Mouse (Mus musculus) brain, embryonic 14.5 days (tissue): Measurements from ENCODE around the gene B130006D01Rik. TPM values are rescaled to one million over a fixed set of nuclear protein-coding genes. Genes with fewer than 3 reads are reported as not detected.
"Not testable (repeated sequence)": the region's sequence is repeated elsewhere in the genome, so short reads cannot be mapped to it uniquely, and the experiment has no call there.

Experiments used
- DNase-seq: peaks from one replicate; pipeline ENCODE4 v3.0.0-alpha.2; 2011; ENCODE audit warnings: low read depth
- CTCF ChIP-seq: fragments of 200-500 bp; IDR thresholded peaks from 2 replicates; pipeline ENCODE4 v1.5.1; 2012; ENCODE audit warnings: inconsistent platforms, mild to moderate bottlenecking, moderate library complexity, borderline replicate concordance; ENCODE audit not compliant: insufficient read depth, insufficient read length; ENCODE audit errors: extremely low read depth
- POLR2A ChIP-seq: fragments of 200-500 bp; IDR thresholded peaks from 2 replicates; pipeline ENCODE4 v1.6.1; 2012; ENCODE audit warnings: mild to moderate bottlenecking, inconsistent platforms, borderline replicate concordance; ENCODE audit not compliant: poor library complexity, insufficient read depth, insufficient read length, severe bottlenecking; ENCODE audit errors: extremely low read depth
- polyA plus RNA-seq: library from polyadenylated mRNA; depleted of rRNA; stranded (reverse); fragments of >200 nt; gene quantifications from 2 replicates; pipeline ENCODE4 v1.2.3, GENCODE M21; 2012

B130006D01Rik gene
- polyA plus RNA-seq, 1 experiment = 0.56 TPM

- peak; percentile 21 for DNase-seq
- TF ChIP-seq CTCF = no peak
- no peak for TF ChIP-seq POLR2A
Measured at GRCm38 (mm10) chr11:95716136-95716535, 7.3 kb upstream of the B130006D01Rik start.

- no peak for DNase-seq
- no peak for TF ChIP-seq CTCF
- TF ChIP-seq POLR2A = no peak
Measured at GRCm38 (mm10) chr11:95719356-95719755, 4.0 kb upstream of the B130006D01Rik start.

- DNase-seq = no peak
- no peak for TF ChIP-seq POLR2A
- TF ChIP-seq CTCF = no peak
Measured at GRCm38 (mm10) chr11:95724466-95724865, 1.1 kb downstream of the B130006D01Rik start.

GRCm38 (mm10) chr11:95726156-95726555 is 2.8 kb downstream of the B130006D01Rik start:
- no peak for DNase-seq
- TF ChIP-seq POLR2A (no peak), CTCF (no peak)

- DNase-seq = no peak
- TF ChIP-seq POLR2A (no peak), CTCF (no peak)
Measured at GRCm38 (mm10) chr11:95727947-95728346, 4.6 kb downstream of the B130006D01Rik start.

GRCm38 (mm10) chr11:95728916-95729907 is 5.8 kb downstream of the B130006D01Rik start:
- TF ChIP-seq CTCF (no peak), POLR2A (no peak)

GRCm38 (mm10) chr11:95734485-95734884 is 11.1 kb downstream of the B130006D01Rik start:
- no peak for TF ChIP-seq POLR2A
- no peak for TF ChIP-seq CTCF

More at GRCm38 (mm10) chr11:95728916-95729907, 5.8 kb downstream of the B130006D01Rik start:
- no peak for DNase-seq

GRCm38 (mm10) chr11:95737811-95738210 is 14.4 kb downstream of the B130006D01Rik start:
- TF ChIP-seq CTCF = no peak
- TF ChIP-seq POLR2A = no peak
- DNase-seq = no peak

More at GRCm38 (mm10) chr11:95734485-95734884, 11.1 kb downstream of the B130006D01Rik start:
- DNase-seq = no peak

GRCm38 (mm10) chr11:95744521-95744920 is 21.1 kb downstream of the B130006D01Rik start:
- DNase-seq = no peak
- no peak for TF ChIP-seq CTCF
- TF ChIP-seq POLR2A = no peak

- DNase-seq = no peak
- no peak for TF ChIP-seq POLR2A
- no peak for TF ChIP-seq CTCF
Measured at GRCm38 (mm10) chr11:95746821-95747220, 23.4 kb downstream of the B130006D01Rik start.

- TF ChIP-seq CTCF (no peak), POLR2A (no peak)
- no peak for DNase-seq
Measured at GRCm38 (mm10) chr11:95748331-95748730, 24.9 kb downstream of the B130006D01Rik start.

- TF ChIP-seq POLR2A = no peak
- TF ChIP-seq CTCF = no peak
- no peak for DNase-seq
Measured at GRCm38 (mm10) chr11:95749619-95750018, 26.2 kb downstream of the B130006D01Rik start.

- TF ChIP-seq CTCF (peak; percentile 89), POLR2A (no peak)
- peak; percentile 73 for DNase-seq
Measured at GRCm38 (mm10) chr11:95750995-95751394, 27.6 kb downstream of the B130006D01Rik start.

GRCm38 (mm10) chr11:95755137-95755536 is 31.8 kb downstream of the B130006D01Rik start:
- not testable (repeated sequence) for DNase-seq
